Mouse (Mus musculus) liver, adult 2 months (tissue): ENCODE results near the gene Catsper4.

Experiments
- CTCF ChIP-seq: fragments of 200-500 bp; IDR thresholded peaks from 2 replicates; pipeline ENCODE4 v1.5.1; 2011; ENCODE audit warnings: low read depth, low read length, control low read depth
- POLR2A ChIP-seq: fragments of 200-500 bp; IDR thresholded peaks from 2 replicates; pipeline ENCODE4 v1.6.1; 2011; ENCODE audit warnings: low read length, control low read depth; ENCODE audit not compliant: insufficient read depth; ENCODE audit errors: extremely low read depth

DNA sequence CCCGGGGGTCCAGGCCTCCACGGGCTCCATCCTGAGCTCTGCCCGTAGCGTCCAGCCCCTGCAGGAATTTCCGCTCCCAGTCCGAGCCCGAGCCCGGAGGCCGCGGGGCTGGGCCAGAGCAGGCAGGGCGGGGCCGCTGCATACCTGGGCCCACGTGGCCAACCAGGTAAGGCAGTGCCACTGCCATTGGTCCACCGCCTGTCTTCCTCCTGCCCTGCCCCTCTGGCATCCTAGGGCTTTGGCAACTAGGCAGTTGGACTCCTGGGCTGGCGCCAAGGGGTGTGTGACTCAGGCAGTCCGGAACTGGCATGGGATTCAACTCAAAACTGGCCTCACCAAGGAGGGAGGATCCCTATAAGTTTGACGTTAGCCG is 11.1 kb upstream of the Catsper4 start, which contains the start of gene Cnksr1:
- TF ChIP-seq CTCF (no peak), POLR2A (no peak)
